Mouse (Mus musculus): ENCODE data around the gene Ogdh.

DNA sequence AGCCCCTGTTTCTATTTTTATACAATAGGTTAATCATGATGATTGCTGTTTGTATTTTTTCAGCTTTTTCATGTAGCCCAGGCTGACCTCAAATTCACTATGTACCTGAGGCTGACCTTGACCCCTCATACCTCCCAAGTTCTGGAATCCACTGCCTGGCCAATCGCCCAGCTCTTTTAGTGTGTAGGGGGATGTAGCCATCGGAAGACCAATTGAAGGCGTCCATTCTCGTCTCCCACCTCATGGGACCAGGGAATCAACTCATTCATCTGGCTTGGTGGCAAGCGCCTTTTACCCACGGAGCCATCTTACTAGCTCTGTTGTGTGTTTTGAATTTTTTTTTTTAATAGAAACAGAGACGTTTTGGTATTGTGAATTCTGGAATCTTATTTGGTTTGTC is 39.8 kb downstream of the Ogdh start:
- no peak for TF ChIP-seq GATA1 (IDR thresholded peaks at IDR 0.05; ENCODE audit: low read length)
- TF ChIP-seq TAL1 (IDR thresholded peaks at IDR 0.05; ENCODE audit: low read length): no peak
